Mouse (Mus musculus) urinary bladder, adult 18-20 months (tissue): ENCODE measurements around the gene Sparc.
"Not testable (repeated sequence)": the region's sequence is repeated elsewhere in the genome, so short reads cannot be mapped to it uniquely, and the experiment has no call there.

Experiments
- DNase-seq, 2 experiments: peaks; one replicate each; pipeline ENCODE4 v3.0.0; 2022; ENCODE audit warnings: low spot score in 2 of 2, mixed read lengths in 2 of 2

Sparc gene

DNA sequence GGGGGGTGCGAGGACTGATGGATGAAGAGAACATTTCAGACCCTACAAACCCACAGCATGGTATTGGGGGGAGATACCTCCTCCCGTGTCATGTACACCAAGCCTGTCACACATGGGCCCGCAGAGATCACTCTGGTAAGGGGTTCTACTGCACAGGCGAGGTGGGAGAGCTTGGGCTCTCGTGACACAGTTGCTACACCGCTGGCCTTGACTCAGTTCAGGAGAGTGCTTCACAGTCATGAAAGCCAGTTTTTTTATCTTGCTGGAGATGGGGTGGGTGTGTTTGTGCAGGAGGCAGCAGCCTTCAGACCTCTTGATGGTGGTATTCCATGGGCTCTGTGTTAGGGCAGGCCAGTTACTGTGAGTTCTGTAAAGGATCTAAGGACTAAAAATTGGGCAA, 13.1 kb upstream of the Sparc start:
- no peak for DNase-seq

DNA sequence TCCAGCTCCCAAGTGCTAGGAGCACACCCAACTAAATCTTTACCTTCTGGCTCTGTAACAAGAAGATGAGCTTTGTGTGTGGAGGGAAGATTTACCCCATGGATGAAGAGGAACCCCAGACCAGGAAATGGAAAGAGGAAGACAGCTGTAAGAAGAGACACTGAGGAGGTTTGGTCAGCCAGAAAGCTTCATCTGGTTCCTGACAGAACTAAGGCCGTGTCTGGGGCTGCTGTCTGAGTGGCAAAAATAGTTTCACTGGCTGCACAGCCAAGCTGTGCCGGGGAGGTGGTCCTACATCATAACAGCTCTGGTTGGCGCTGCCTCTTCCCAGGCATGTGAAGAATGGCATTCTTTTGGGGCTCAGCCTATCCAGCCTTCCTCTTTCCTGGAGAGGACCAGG, 10.0 kb upstream of the Sparc start:
- DNase-seq: no peak

GRCm38 (mm10) chr11:55429973-55430372, 7.0 kb upstream of the Sparc start:
- DNase-seq: no peak

DNA sequence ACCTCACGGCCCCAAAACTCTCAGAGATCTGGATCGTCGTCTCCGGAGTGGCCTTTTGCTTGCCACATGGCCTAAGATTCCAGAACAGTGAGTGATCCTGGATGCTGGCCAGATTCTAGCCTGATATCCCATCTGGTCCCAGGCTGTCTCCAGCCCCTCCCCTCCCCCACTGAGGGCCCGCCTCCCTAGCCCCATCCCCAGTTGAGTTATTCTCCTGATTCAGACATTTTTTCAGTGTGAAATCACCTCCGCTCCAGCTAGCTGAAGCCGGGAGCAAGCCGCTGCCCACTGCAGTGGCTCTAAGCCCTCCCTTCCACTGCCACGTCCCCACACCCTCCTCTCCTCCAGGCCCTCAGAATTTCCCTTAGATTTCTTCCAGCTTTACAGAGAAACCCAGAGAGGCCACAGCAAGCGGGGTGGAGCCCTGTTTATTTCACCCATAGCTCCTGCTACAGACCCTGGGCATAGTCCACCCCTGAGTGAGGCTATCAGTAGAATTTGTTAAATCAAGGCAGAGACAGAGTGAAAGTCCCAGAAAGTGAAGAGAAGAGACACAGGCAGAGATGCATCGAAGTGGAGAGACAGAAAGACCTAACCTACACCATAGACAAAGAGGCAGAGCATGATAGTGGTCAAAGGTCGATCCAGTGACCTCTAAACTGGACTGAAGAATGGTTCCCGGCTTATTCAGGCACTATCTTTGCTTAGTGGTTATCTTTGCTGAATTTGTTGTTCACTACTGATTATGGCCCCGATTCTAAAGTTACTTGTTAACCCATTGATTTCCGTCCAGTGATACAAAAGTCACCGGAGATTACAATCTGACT, 5.4 kb upstream of the Sparc start:
- DNase-seq: peak; percentile 39 to 84

GRCm38 (mm10) chr11:55424746-55425360, 1.9 kb upstream of the Sparc start:
- DNase-seq: no peak

- no peak for DNase-seq
Measured at GRCm38 (mm10) chr11:55423756-55424155, 773 bp upstream of the Sparc start.

- peak; percentile 54 to 71 for DNase-seq
Measured at GRCm38 (mm10) chr11:55419678-55420307, 3.2 kb downstream of the Sparc start.

DNA sequence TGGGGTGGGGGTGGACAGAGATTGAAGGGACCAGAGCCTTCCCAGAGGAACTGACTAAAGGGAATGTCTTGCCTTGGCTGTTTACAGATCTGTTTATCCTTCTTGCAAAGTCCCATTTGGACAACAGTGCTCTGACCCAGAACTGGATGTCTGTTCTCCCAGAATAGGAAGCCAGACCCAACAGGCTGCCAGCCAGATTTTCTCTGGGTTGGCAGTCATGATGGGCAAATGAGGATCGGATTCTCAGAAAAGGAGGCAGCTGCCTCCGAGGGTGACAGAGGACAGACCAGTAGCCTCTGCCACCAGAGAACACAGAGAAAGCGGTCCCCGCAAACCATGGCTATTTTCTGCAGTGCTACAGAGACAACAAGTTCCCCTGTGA, 3.7 kb downstream of the Sparc start:
- DNase-seq: no peak

DNA sequence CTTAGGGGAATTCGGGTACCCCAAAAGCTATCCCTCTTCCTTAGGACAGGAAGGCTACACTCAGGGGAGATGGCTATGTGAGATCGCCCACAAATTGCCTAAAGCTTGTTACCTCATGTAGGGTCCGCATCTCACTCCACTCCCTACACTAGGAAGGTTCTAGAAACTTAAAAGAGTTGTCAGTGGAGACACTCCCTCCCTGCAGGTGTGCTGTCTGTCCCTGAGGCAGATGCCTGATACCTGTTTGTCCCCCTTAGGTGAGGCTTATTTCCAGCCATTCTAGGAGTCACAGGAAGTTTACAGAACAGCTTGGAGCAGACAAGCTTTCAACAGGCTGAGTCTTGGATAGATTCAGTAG, 4.3 kb downstream of the Sparc start:
- no peak for DNase-seq

DNA sequence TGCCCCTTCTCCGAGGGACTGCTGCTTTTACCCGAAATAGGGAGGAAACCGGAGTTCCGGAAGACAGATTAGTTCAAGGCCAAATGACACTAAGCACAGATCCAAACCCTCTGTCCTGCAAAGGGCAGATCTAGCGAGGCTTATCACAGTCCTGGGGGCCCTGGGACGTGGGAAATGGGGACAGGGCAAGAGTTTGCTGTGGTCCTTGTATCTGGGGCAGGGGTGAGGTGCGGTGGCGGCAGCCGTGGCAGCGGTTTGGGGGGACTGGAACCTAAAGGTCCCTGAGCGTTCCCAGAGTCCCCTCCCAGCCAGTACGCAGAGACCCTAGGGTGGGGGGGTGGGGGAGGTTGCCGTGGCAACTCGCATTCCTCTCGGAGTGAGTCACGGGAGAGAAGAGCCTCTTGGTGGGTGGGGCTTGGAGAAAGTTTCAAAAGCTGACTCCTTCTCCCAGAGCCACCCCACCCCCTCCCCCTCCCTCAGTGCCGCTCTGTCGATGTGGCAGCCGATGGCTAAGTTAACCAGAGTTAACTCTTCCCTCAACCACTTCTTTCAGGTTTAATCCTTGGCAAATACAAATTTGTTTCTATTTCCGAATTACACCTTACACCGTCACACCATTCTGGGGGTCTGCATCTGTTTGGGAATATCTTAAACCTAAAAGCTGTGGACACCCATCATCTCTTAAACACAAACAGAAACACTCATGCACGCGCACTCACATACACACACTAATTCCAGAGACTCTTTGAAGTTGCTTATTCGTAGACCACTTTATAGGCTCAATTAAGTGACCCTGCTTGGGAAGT, 4.9 kb downstream of the Sparc start:
- DNase-seq: peak in 1 of 2 experiments; percentile 42

DNA sequence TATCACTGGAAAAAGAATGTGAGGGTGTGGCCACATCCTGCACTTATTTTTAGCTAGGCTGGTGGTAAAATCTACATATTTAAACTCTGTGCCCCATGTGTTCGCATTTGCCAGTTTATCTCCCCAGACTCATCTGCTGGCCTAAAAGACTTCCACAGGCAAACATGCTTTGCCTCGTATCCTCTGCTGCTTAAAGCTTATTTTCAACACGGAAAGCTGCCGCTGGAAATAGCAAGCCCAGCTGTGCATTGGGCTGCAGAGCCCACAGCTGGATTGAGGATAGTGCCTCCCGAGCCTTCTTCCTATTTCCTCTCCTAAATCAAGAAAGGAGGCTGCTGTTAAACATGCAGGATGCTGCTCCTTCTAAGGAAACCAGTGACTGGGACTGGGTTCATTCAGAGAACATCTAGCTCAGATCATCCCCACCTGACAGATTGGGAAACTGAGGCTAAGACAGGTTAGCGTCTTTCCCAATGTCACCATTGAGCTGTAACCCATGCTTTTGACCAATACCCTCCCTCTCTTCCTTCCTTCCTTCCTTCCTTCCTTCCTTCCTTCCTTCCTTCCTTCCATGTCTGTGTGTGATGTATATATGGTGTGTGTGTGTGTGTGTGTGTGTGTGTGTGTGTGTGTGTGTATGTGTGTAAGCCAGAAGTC, 6.2 kb downstream of the Sparc start:
- no peak for DNase-seq

DNA sequence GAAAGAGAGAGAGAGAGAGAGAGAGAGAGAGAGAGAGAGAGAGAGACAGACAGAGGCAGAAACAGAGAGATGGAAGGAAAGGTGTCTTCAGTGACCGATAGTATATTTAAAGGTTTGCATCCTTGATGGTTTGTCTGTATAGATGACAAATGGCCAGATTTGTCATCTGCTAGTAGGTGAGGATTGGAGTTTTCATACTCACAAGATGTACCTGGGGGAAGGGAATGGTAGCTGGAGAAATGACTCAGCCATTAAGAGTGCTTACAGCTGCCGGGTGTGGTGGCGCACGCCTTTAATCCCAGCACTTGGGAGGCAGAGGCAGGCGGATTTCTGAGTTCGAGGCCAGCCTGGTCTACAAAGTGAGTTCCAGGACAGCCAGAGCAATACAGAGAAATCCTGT, 7.3 kb downstream of the Sparc start:
- DNase-seq: not testable (repeated sequence)

DNA sequence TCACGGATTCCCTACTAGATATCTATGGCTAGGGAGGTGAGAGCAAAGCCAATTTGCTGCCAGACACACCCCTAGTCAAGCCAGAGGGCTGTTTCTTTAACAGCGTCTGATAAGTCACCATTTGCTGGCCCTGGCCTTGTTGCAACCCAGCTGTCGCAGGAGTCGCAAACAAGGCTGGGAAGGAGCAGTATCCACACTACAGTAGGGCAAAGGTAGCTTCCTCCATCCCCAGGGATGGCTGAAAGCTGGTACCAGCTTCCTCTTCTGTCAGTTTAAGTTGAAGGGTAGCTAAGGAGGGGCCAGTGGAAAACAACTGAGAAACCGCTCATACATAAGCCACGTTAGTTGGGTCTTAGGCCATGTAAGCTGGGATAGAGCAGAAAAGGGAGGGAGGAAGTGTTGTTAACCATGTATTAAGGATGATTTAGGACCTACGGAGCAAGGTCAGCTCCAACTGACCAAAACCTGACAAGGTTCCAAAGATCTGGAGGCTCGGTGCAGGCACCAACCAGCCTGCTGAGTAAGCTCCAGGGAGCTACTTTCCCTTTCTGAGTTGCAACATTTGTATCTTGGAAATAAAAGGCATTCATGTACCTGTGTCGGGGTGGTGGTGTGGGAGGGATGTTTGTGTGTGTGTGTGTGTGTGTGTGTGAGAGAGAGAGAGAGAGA, 7.8 kb downstream of the Sparc start:
- DNase-seq: peak in 1 of 2 experiments; percentile 43

- DNase-seq: no peak
Measured at GRCm38 (mm10) chr11:55414314-55414713, 8.7 kb downstream of the Sparc start.

DNA sequence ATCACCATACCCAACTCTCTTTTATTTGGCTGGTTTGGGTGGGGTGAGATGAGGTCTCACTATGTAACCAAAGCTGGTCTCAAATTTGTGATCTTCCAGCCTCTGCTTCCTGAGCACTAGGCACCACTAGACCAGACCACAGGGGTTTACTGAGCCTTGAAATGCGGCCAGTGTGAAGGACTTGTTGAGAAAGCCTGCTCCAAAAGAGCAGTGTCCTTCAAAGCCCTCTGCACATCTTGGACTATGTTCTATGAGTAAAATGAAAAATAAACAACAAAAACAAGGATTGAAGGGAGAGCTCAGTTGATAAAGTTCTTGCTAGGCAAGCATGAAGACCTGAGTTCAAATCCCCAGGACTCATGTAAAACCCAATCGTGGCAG, 9.6 kb downstream of the Sparc start:
- no peak for DNase-seq

DNA sequence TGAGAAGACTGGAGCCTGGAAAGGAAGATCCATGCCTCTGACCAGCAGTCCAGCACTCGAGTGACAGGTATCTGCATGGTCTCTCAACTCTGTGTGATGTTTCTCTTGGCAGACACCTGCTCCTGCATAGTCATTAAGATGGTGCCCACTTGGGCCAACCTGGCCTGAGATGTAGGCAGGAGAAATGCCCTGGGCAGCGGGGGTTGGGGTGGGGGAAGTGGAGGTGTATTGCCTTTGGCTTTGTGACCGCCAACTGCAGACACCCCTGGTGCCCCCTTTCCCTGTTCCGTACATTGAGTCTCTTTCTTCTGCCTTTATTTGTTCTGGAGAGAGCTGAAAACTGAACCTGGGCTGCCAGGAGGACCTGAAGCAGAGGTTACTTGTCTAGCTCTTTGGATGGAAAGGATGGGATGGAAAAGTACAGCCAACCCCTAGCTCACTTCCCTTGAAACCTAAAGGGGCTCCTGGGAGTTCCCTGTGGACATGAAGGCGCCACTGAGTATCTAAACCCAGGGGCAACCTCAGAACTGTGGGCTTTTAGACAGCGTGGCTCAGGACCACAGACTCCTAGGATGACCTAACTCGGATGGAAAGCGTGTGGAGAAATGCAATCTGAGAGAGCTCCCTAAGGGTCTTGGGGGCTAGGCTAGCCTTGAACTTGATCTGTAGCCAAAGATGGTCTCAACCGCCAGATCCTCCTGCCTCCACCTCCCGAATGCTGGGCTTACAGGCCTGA, 10.1 kb downstream of the Sparc start:
- DNase-seq: no peak

GRCm38 (mm10) chr11:55412034-55412433, 10.9 kb downstream of the Sparc start:
- no peak for DNase-seq

DNA sequence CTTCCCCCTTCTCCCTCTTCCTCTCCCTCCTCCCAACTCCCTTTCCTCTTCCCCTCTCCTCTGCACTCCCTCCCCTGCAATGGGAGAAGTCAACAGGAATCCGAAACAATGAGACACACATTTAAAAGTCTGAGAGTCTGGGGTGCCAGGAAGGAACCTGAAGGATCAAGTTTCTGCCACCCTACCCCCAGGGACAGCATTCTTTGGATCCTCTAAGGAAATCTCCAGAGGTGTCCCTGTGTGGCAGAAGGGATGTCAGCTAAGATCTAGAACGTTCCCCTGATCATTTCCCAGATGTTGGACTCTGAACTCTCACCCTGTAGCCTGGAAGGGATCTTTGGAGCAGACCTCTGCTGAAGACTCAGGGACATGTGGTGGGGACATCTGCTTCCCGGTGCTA, 12.5 kb downstream of the Sparc start:
- no peak for DNase-seq

DNA sequence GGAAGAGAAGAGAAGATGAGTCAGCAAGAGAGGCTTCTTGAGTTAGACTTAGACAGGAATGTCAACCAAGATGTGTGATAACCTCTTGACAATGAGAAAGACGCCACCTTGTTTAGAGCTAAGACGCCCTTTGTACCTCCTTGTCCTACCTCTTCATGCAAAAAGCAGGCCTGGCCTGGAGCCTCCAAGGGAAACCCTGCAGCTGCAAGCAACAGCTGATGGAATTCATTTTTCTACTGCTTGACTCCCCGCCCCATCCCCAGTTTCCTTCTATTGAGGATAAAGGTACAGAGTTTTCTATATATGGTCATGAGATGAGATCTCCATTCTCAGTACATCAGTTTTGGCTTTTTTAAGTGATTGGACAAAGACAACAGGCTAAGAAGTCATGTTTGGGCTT, 13.0 kb downstream of the Sparc start:
- DNase-seq: no peak

GRCm38 (mm10) chr11:55407133-55407532, 15.8 kb downstream of the Sparc start:
- no peak for DNase-seq
